Mouse (Mus musculus): ENCODE results near the gene Ppfibp1.
"Not testable (repeated sequence)": the region's sequence is repeated elsewhere in the genome, so short reads cannot be mapped to it uniquely, and the experiment has no call there.

Ppfibp1 gene

DNA sequence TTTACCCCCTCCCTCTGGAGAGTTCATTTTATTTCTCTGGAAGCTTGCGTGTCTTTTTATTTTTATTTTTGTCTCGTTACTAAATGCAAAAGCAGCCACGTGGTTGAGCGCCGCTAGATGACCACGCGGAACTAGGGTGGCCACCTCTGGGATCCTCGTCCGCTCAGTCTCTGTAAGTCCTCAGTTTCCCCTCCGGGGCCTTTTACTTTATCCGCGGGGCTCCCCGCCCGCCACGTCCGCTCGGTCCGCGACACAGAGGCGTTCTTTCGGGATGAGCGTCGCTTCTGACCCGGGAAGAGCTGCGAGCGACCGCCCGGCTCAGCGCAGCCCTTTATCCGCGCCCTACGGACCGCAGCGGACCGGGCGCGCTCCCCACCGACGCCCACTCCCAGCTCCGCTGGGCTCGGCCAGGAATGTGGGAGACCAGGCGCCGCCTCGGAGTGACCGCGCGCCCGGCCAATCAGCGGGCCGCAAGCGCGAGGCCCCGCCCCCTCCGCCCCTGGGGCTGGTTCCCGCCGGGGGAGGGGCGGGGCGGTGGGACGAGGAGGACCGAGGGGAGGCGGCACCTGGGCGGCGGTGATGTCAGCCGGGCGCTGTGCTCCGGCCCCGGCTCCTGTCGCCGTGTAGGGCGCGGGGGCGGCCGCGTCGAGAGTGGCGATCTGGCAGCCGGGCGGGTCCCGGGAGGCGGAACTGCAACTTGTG lies at the start of gene Ppfibp1:
Gene Ppfibp1 (plus strand): TSS at position 530 of the 702 bp plus-strand sequence.
- DNase-seq: peak; percentile 88 to 93

DNA sequence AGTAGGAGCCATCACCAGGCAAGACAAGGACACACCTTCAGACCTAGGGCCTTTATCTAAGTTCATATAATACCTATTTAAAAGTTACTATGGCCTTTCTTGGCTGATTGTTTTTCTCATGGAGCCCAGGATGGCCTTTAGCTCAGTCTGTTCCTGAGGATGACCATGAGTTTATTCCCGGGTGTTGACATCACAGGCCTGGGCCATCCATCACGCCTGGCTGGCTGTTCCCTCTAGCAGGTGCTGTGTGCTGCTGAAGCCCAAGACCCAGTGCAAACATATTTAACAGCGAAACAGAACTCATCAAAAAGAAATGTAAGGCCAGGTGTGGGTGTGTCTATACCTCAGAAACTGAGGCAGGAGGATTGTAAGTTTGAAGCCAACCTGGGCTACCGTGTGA lies 49.4 kb upstream of the Ppfibp1 start:
- no peak for DNase-seq

DNA sequence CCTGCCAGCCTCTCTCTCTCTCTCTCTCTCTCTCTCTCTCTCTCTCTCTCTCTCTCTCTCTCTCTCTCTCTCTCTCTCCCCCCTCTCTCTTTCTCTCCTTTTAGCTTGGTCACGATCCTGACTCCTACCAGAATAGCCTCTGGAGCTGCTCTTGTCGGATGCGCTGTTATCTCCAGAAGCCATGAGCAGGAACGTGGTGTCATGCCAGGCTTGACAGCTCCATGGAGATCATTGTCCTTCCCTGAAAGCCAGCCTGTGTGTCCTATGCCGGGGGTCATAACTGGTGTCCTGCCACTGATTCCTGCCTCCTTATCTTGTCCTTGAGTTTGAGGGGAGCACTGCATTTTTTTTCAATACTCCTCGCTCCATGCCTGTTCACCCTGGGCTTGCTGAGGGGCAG lies 43.4 kb upstream of the Ppfibp1 start:
- no peak for DNase-seq

DNA sequence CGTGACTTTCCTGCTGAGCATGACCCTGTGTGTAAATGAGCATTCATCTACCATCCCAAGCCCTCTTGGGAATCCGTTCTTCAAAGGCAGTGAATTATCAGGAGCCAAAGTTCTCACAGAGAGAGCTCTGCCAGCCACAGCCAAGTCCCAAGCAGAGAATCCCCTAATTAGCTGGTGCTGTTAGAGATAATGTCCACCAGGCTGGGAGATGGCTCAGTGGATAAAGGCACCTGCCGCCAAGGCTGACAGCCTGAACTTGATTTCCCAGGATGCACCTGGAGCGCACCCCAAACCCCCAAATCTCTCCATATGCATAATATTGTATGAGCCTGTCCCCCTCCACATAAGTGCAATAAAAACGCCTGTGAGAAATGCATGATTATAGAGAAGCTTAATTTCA lies 42.9 kb upstream of the Ppfibp1 start:
- DNase-seq: no peak

DNA sequence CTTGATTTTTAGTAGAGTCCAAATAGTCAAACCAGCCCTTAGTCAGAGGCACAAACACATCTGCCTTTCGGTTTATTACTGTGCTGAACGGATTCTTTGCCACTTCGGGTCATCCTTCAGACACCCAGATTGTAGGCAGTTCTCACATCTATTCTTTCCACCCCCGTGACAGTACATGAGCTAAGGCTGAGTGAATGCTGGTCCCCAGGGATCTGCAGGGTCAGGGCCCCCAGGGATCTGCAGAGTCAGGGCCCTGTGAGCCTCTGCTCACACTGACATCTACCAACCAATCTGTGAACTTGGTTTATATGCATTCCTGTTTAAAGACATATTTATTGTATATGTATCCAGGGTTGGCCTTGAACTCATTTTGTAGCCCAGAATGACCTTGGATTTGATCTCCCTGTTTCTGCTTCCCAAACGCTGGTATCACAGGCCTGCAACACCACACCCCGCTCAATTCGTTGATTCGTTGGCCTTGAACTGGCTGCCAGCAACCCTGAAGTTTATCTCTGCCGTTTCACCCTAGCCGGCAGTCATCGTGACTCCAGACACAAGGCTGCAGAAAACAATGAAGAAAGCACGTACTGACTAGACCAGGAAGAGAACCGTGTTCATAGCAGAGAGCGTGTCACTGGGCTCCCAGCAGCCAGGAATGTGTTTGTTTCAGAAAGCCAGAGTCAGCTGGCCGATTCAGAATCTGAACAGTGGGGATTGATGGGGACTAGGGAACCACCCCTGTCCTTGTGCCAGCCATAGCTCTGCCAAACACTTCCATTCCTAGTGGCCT lies 42.1 kb upstream of the Ppfibp1 start:
- DNase-seq: no peak

DNA sequence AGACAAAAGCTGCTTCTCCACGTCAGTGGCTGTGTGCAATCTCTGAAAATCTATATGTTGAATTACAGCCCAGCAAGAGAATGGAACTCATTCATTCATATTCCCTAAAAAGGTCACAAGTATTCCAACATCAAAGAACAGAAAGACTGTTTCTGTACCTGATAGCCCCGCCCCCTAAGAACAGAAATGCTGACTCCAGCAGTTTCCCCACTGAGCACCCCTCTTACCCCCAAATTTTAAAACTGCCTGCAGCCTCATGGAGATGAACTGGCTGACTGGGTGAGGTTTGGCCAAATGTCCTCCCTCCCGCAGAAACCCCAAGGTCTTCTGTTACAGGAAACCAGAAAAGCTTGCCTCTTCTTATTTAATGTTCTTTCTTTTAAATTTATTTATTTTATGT lies 40.9 kb upstream of the Ppfibp1 start:
- no peak for DNase-seq

DNA sequence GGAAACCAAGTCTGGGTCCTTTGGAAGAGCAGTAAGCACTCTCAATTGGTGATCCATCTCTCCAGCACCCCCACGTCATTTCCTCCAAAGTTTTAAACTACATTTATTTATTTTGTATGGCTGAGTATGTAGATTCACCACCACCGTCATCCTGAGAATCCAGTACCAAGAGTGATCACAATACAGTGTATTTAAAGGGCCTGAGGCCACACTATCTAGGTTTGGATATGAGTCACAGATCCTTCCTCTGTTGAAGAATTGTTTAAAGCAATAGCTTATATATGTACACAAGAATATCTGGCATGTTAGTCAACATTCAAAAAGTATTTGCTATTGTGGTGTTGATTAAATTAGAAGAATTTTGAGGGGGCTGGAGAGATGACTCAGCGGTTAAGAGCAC lies 40.0 kb upstream of the Ppfibp1 start:
- DNase-seq: no peak

DNA sequence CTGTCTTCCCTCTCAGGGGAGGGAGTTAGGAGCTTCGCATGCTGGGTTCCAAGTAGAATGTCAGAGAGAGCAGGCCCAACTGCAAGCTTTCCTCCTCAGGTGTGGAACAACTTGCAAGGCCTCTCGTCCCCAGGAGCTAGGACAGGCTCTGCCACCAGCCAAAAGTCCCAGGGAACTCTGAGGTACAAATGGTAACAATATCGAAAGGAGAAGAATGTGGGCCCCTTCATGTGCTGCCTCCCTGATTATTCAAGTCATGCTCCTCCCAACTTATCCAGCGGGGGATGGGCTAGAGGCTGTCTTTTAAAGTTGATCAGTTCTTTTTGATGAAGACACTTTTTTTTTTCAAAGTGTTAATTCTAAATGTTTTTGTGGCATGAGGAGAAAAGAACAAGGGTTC lies 38.2 kb upstream of the Ppfibp1 start, which contains the start of gene Smco2:
Gene Smco2 (plus strand): TSS at position 55 of the 400 bp plus-strand sequence.
- no peak for DNase-seq

DNA sequence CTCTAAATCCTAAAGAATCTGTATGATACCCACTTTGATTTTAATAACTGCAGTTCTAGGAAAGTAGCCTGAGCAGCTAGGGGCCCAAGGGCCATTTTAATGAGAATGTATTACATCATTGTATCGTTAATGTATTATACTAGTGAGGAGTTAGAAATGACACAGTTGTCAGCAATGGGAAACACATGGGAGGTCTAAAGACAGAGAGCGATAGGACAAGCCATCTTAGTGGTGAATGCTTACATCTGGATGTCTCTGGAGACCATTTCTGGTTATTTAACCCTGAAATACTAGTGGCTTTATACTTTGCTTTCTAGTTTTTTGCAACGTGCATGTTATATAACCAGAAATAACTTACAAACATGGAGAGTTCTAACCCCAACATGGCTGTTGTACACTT lies 36.4 kb upstream of the Ppfibp1 start:
- DNase-seq: no peak

DNA sequence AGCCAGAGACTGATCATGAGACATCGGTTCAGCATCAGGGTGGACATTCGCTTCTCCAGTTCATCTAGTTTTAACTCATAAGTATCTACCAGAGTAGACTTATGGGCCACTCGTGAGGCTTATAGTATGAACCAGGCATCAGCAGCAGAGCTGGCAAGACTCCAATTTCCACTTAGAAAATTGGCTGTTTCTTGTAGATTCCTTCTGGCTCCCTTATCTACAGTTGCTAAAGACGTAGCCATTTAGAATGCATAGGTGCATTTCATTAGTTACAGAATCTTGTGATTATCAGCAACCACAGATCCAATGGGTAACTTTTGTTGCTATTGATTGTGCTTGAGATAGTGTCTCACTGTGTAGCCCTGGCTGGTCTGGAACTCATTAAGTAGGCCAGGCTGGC lies 35.5 kb upstream of the Ppfibp1 start:
- no peak for DNase-seq

DNA sequence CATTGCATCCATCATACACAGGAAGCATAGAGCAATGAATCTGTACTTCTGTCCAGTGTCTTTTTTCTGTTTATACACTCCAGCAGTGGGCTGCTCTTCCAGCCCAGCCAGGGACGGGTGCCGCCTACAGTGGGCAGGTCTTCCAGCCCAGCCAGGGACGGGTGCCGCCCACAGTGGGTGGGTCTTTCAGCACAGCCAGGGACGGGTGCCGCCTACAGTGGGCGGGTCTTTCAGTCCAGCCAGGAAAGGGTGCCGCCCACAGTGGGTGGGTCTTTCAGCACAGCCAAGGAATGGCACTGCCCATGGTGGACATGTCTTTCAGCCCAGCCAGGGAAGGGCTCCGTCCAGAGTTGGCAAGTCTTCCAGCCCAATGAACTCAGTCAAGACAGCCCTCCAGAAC lies 33.1 kb upstream of the Ppfibp1 start:
- DNase-seq: no peak

DNA sequence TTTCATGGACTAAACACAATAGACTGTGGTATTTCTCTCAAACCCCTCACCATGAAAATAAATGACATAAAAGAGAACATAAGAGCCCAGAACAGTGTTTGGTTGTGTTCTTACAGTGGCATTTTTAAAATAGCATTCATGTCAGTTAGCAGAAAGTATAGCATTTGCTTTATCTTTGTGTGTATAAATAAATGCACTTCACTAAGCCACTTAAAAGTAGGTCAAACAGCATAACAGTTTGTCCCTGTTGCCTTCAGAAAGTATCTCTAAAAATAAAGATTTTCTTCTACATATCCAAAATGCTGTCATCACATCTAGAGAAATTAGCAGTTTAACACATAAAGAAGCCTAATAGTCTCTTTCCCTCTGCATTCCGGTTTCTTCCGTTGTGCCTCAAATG lies 30.9 kb upstream of the Ppfibp1 start:
- DNase-seq: no peak

DNA sequence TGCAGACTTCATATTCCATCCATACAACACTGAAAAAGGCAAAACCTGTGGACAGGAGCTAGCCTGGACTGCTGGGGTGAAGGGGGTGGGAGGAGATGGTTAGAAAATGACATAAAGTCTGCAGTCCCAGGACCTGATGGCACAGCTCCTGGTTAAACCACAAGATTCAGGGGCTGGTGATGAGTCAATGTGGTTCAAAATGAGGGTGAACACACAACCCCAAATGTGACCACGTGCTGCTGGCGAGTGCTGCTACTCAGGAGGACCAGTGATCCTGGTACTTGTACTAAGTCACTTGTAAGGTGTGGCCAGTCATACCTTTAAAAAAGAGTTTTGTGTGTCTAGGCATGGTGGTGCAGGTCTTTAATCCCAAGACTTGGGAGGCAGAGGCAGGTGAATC lies 25.1 kb upstream of the Ppfibp1 start:
- no peak for DNase-seq

DNA sequence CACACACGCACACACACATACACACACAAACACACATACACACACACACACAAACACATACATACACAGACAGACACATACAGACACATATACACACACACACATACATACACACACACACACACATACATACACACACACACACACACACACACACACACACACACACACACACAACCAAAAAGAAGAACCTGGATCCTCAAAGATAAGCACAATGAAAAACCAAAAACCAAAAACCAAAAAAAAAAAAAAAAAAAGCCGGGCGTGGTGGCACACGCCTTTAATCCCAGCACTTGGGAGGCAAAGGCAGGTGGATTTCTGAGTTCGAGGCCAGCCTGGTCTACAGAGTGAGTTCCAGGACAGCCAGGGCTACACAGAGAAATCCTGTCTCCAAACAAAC lies 23.9 kb upstream of the Ppfibp1 start:
- not testable (repeated sequence) for DNase-seq

DNA sequence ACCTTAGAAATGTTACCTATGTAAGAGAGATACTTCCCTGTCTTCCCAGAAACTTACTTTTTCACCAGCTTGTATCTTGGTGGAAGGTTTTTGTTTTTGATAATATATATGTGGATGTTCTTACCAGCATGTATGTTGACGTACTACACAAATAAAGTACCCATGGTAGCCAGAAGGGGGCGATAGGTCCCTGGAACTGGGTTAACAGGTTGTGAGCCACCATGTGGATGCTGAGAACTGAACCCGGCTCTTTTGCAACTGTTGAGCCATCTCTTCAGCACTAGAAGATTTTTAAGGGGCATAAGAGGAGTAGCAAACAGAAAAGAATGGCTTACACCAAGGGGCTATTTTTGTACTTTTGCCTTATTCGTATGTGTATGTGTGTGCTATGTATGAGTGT lies 22.6 kb upstream of the Ppfibp1 start:
- DNase-seq: no peak

DNA sequence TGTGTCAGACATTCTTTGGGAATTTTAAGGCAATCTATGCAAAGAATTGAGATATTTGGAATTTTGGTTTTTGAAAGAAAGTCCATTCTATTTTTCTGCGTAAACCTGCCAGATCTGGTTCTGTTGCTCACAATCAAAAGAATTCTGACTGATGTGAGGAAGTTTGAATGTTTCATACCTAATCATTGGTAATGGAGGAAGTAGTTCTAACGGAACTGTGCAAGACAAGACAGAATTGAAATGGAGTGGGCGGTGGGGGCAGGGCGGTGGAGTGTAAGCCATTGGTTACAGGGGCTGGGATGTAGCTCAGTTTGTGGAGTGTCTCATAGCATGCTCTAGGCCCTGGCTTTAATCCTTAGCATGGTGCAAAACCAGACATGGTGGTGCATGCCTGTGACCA lies 16.3 kb upstream of the Ppfibp1 start:
- no peak for DNase-seq

DNA sequence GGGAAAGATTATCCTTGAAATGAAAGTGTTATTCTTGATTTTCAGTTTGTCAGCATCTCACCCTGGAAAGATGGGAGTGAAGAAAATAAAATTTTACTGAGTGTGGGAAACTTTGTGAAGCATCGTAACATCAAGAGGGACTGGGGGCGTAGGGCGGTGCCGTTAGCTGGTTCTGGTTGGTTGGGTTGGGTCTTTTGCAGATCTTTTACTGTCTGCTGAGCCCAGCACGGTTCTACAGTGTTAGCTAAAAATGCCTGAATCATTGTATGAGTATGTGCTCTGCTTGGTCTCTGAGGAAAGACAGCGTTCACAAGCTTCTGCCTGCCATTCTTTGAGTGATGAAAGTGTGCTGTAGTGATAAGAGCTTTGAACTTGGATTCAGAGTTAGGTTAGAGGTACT lies 13.9 kb upstream of the Ppfibp1 start:
- DNase-seq: no peak

DNA sequence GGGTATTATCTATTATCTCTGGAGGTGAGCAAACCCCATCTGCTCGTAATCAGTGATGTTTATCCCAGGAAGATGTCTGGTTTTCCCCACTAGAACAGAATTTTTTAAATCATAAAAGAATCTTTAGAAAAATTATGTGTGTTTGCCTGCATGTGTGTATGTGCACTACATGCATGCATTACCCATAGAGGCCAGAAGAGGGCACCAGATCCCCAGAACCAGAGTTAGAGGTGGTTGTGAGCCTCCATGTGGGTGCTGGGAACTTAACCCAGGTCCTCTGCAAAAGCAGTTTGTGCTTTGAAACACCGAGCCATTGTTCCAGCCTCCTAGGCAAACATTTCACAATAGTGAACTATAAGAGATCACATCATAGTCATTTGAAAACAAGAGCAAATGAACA lies 11.5 kb upstream of the Ppfibp1 start:
- DNase-seq: no peak

DNA sequence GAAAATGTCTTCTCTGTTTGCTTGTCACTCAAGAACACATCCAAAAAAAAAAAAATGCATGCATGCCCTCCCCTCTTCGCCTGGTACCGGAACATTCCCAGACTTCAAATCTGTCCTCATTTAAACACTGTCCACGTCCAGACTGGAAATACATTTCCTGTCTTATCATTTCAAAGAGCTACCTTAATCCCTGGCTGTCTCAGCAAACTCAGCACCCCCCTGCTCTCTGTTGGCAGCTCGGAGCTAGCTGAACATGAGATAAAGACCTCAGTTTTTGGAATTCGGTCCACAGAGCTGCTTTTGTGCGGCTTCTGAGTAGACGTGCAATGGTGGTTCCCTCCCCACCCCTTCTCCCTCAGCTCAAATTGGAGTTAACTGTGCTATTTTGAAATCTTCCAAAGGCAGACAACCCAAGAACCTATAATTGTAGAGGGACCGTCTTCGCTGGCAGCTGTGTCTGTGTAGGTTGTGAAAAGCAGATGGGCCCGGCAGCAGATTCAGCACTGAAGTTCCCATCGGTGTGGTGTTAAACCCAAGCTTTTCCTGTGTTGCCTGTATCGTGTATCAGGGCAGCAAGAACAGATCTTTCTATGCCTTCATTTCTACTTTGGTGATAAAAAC lies 10.8 kb upstream of the Ppfibp1 start:
- no peak for DNase-seq

DNA sequence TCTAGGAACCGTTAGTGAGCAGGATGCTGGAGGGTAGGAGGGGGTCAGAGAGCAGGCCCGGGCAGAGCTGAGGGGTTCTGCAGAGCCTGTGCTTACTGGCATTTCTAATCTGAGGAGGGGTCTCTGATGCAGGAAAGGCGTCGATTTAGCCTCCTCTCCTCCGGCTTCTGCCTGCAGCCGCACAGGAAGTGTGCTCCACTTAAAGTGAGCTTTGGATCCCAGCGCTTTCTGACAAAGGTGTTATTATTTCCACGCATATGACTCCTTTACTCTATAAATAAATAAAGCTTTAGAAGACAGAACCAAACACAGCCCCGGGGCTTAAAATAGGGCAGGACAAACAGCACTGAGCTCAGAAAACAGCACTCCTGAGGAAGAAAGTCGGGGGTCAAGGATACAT lies 9.4 kb upstream of the Ppfibp1 start:
- no peak for DNase-seq

DNA sequence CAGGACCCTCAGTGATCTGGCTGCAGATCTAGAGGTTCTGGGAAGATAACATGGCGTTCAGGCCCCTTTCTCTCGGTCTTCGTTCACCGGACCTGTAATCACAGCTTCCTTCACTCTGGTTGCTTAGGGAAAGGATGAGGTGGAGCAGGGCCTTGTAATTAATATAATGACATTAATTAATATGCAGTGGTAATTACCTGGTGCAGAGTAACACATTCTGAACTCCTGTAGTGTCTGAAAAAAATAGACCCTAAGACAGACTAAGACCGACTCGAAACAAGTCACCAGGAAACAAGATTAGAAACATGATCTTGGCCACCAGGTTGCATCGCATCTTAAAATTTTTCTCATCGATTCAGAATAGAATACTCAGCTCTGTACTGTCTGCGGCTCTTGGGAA lies 8.4 kb upstream of the Ppfibp1 start:
- no peak for DNase-seq

DNA sequence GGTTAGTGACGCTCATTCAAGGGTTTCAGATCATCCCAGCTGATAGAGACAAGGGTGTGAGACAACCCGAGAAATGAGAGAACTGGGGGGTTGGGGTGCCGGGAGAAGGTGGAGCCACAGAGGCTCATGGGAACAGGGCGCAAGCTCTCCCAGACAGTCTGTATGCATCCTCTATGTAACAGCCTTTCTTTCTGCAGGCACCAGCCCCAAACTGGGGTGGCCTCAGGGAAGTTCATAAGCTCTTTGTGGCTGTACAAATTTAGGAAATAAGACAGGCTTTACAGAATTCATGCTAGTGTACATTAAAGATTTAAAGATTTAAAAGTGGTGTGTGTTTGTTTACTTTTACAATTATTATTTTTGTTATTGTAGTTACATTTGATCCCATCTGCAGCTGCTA lies 8.0 kb upstream of the Ppfibp1 start:
- no peak for DNase-seq

DNA sequence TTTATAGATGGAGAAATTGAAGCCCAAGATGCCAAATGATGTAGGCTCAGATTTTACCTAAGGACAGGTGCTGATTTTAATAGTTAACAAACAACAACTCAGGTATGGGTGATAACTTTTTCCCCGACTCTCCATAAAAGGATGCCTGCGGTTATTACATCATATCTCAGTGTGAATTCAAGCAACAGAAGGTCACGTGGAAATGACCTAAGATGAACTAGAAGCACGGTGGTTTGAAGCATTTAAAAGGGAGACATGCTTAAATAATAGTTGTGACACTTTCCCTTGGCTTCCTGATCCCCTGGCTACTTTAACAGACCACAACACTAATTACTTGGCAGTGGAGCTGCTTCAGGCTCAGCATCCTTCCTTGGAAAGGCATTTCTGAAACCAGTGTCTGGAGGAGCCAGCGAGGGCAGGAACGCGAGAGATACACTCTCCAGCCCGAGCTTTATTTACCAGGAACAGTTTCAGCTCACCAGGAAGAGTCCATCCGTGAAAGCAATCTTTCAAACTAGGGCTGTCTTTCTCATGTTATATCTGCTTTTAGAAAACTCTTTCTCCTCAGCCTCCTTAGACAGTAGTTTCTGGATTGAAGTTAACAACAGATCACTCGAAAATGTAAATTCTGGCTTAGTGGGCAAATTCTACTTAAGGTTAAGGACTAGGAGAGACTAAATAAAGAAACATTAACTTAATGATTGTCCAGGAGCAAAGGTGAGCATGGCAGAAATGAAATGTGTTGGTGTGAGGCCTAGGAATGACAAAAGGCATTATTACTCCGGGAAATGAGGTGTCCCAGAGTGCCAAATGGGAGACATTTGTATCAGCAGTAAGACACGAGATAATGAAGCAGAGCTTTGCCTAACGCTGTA lies 6.2 kb upstream of the Ppfibp1 start:
- no peak for DNase-seq
